Mouse (Mus musculus): ENCODE data around the gene Mpp6. TPM values are rescaled to one million over a fixed set of nuclear protein-coding genes. Genes with fewer than 3 reads are reported as not detected.

Mpp6 gene
- total RNA-seq, 2 experiments from 2014 or later = 53.6 to 54.7 TPM

DNA sequence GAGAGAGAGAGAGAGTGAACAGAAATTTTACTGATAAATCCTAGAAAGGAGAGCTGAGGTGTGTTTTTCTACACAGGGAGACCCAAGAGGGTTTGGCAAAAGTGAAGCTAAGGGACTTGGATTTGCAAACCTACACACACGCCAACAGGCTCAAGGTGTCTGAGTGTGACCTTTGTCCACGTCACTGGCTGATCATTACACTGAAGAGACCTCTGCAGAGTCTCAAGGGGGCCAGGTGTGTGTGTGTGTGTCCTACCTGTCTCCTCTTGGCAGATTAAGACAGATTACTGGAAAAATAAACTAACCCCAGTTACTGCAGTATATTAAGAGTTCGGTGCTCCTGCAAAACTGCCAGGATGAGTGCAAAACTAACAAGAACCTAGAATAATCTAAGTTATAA is 27.6 kb downstream of the Mpp6 start:
- intact Hi-C loops (cut with DNase I) = no loop called here
- no peak for DNase-seq

GRCm38 (mm10) chr6:50139526-50139925 is 29.5 kb downstream of the Mpp6 start:
- DNase-seq = no peak
- intact Hi-C loops (cut with DNase I) = no loop called here

- intact Hi-C loops (cut with DNase I) = no loop called here
Observed at GRCm38 (mm10) chr6:50146158-50146557, 36.1 kb downstream of the Mpp6 start.

GRCm38 (mm10) chr6:50149378-50149777 is 39.3 kb downstream of the Mpp6 start:
- DNase-seq = no peak
- intact Hi-C loops (cut with DNase I) = no loop called here

More at GRCm38 (mm10) chr6:50146158-50146557, 36.1 kb downstream of the Mpp6 start:
- no peak for DNase-seq

- intact Hi-C loops (cut with DNase I) = no loop called here
- DNase-seq = no peak
Observed at GRCm38 (mm10) chr6:50159842-50160241, 49.8 kb downstream of the Mpp6 start.

- DNase-seq = no peak
- intact Hi-C loops (cut with DNase I) = loop anchor here (2.0 kb wide), 1 partner anchor 36 kb away; no protein-coding TSS in a partner anchor
Observed at GRCm38 (mm10) chr6:50163013-50163412, 53.0 kb downstream of the Mpp6 start.

DNA sequence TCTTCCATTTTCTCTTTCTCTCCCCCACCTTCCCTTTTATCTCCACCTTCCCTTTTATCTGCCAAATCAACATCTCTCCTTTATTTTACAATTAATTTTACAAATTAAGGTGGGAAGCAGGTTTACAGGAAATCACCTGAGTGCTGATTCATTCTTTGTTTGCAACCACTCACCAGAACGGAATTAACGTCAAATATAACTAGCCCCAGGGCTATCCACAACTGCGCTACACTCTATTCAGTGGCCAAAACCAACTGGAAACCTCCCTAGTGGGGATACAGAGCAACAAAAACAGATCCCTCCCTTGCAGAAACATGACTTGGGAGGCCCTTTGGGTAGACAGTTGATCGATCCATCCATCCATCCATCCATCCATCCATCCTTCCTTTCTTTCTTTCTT is 58.8 kb downstream of the Mpp6 start:
- intact Hi-C loops (cut with DNase I) = no loop called here
- DNase-seq = no peak

- intact Hi-C loops (cut with DNase I) = no loop called here
- DNase-seq = no peak
Observed at GRCm38 (mm10) chr6:50169771-50170170, 59.7 kb downstream of the Mpp6 start.

DNA sequence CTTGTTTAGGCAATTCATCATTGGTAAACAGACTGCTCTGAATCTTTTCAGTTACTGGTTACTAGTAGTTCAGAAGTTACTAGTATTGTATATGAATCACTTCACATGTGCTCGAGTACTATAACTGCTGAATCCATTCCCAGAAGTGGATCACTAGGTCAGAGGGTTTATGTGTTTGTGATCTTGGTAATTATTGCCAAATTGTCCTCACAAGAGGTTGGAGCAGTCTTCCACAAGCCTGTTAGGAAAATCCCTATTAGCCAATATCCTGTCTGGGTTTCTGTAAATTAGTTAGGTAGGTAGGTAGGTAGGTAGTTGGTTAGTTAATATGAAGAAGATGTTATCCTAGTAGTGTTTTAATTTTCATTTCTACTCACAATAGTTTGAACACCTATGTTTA is 65.7 kb downstream of the Mpp6 start:
- intact Hi-C loops (cut with DNase I) = loop anchor here (5.0 kb wide), 2 partner anchors 243 to 658 kb away; no protein-coding TSS in a partner anchor
- no peak for DNase-seq

- intact Hi-C loops (cut with DNase I) = loop anchor here (2.0 to 10.0 kb wide), 2 partner anchors 69 to 355 kb away; partner anchors contain the start of gene Mpp6
- DNase-seq = peak in 1 of 2 experiments; percentile 19
Observed at GRCm38 (mm10) chr6:50180189-50180588, 70.1 kb downstream of the Mpp6 start.

DNA sequence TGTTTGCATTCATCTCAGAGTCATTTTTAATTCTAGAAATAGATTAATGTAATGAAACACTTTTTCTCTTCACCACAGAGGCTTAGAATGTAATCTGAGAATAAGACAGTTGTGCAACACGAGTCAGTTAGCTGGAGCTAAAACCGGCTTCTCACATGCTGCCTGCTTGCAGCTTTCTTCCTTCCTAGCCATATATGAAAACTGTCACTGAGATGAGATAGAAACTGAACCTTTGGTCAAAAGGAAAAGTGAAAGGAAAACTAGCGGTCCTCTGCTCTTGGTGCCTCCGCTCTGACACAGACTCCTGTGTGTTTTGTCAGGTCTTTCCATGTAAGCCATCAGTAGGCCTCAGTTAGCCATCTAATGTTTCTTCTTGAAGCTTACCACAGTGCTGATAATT is 77.9 kb downstream of the Mpp6 start:
- DNase-seq = peak in 1 of 2 experiments; percentile 2
- intact Hi-C loops (cut with DNase I) = loop anchor here (5.0 to 10.0 kb wide), 3 partner anchors 104 to 347 kb away; no protein-coding TSS in a partner anchor

DNA sequence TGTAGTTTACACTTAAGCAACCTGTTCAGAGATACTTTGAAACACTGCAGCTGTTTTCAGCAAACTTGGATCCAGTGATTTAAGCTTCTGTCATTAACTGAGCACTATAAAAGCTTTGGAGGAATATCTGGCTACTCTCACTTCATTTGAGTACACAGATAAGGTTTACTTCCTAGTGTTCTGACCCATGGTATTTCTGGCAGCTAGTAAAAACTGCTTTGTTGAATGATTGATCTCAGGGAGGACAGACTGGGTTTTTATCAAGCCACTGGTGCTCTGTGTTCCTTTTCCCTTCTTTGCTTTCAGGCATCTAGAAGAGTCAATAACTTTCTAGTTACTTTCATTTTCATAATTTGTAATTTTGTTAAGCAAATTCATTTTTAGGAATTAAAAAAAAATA is 79.3 kb downstream of the Mpp6 start:
- no peak for DNase-seq
- intact Hi-C loops (cut with DNase I) = loop anchor here (5.0 to 10.0 kb wide), 3 partner anchors 103 to 345 kb away; no protein-coding TSS in a partner anchor

DNA sequence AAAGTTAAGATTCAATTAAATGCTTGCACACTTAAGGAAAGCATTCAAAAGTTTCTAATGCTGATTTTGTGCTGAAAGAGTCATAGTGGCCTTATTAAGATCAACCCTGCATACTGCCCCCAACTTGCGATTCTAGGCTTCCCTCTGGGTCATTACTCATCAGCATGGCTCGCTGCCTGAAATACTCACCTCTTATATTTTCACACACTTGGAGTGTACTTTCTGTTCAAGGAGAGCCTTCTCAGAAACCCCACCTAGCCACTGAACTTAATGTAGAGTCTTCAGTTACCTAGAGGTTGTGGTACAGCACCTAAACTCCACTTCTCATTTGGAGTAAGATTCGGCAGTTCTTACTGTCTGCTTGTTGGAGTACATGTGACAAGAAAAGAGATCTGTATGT is 81.6 kb downstream of the Mpp6 start:
- intact Hi-C loops (cut with DNase I) = no loop called here
- no peak for DNase-seq

- no peak for DNase-seq
- intact Hi-C loops (cut with DNase I) = no loop called here
Observed at GRCm38 (mm10) chr6:50192169-50192568, 82.1 kb downstream of the Mpp6 start.

DNA sequence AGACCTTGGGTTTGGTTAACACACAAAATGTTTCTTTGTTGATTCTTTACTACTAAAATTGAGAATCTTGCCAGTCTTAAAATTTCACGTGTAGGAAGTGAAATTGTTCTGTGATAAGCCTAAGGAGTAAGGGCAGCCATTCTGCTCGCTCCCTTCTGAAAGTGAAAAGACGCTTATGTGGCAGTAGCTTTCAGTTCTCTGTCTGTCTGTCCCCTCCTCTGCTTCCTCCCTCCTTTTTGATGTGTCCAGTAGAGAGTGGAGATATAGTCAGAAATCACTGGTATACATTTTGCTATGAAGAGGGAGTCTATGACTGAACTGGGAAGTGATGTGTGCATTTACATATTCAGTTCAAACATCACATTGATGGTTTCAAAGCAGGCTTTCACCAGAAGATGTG is 82.8 kb downstream of the Mpp6 start:
- intact Hi-C loops (cut with DNase I) = no loop called here

DNA sequence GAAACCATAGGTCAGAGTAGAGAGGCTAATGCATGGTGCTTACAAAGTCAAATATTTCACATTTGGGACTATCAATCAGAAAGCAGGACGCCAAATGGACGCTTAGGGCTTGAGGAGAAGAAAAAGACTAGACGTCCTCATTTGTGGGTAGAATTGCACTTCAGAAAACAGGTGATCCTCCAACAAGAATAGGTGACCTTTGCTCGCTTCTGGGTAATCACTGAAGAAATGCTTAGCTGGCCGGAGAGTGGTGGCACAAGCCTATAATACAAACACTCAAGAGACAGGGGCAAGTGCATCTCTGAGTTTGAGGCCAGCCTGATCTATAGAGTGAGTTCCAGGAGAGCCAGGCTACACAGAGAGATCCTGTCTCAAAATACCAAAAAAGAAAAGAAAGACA is 83.8 kb downstream of the Mpp6 start:
- intact Hi-C loops (cut with DNase I) = no loop called here
- no peak for DNase-seq

More for the DNA sequence above, 82.8 kb downstream of the Mpp6 start:
- no peak for DNase-seq

GRCm38 (mm10) chr6:50204356-50204755 is 94.3 kb downstream of the Mpp6 start:
- DNase-seq = no peak
- intact Hi-C loops (cut with DNase I) = no loop called here

DNA sequence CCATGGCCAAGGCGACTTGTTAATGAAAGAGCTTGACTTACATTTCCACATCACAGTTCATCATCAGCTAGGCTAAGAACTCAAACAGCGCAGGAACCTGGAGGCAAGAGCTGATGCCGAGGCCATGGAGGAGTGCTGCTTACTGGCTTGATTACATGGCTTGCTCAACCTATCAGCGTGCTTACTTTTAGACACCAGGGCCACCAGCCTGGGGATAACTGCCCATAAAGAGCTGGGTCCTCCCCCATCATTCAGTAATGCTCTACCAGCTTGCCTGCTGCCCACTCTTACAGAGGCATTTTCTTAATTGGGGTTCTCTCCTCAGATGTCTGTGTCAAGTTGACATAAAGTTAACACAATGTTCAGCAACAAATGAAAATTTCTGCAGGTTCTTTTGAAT is 95.1 kb downstream of the Mpp6 start:
- DNase-seq = no peak
- intact Hi-C loops (cut with DNase I) = no loop called here

DNA sequence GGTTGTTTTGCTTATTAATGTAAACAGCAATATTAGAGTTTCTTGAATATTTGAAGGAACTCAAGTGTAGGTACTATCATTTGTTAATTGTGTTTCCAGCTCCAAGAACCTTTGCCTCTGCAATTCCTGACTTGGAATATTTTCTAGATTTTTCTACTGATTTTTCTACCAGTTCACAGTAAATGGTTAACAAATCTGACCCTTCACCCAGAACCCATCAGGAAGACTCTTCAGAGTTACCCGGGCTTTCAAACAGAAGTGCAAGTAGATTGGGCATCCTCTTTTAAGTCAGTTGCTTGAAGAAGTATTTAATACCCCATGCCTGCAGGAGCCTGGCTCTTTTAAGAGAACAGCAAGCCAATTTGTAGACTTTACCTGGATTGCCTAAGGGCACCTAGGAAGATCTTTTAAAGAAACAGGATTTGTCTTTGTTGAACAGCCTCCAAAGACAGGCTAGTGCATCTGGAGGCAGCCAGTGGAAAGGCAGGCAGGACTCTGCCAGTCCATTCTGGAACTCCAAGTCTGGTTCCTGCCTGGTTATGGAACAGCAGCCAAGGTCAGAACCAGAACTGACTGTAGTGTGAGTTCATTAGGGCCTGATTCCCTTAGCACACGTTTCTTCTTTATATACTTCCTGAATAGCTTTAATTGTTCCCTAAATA is 104.8 kb downstream of the Mpp6 start:
- intact Hi-C loops (cut with DNase I) = no loop called here
- DNase-seq = no peak

DNA sequence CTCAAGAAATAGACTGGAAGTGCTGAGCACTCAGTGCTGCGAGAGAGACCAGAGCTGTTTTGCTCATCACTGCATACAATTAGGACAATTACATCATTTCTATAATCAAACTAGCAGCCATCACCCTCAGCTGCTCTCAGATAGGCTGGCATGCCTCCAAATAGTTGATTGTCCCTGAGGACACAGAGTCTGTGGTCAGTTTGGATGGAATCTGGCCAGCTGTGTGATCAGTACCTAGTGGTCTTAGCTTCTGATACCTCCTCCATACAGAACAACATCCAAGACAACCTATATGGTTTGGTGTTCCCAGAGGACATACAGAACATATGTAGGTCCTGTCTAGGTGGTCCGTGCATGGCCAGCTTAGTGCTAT is 105.3 kb downstream of the Mpp6 start:
- intact Hi-C loops (cut with DNase I) = no loop called here
- DNase-seq = peak in 1 of 2 experiments; percentile 23

DNA sequence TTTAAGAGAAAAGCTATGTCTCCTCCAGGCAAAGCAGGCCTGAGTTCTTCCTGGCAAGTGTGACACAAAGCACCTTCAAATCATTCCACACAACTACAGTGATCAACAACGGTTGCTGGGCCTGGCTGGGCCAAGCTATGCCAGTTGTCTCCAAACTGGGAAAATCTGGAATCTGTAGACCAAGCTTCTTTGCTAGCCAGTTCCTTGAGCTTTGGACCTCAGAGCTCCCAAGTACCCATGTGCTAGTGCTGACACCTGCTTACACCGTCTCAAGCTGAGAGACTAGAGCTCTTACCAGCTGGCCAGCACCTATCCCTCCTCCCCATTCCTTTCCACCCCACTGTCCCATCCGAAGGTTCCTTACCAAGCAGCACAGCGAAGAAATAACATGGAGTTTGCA is 105.9 kb downstream of the Mpp6 start:
- no peak for DNase-seq
- intact Hi-C loops (cut with DNase I) = no loop called here

GRCm38 (mm10) chr6:50218628-50219027 is 108.6 kb downstream of the Mpp6 start:
- intact Hi-C loops (cut with DNase I) = no loop called here
- no peak for DNase-seq
